Mouse (Mus musculus): ENCODE measurements around the gene Dram1. TPM values are rescaled to one million over a fixed set of nuclear protein-coding genes. Genes with fewer than 3 reads are reported as not detected.

Dram1 gene
- polyA plus RNA-seq, 1 experiment from 2014 or later = 6.4 TPM

DNA sequence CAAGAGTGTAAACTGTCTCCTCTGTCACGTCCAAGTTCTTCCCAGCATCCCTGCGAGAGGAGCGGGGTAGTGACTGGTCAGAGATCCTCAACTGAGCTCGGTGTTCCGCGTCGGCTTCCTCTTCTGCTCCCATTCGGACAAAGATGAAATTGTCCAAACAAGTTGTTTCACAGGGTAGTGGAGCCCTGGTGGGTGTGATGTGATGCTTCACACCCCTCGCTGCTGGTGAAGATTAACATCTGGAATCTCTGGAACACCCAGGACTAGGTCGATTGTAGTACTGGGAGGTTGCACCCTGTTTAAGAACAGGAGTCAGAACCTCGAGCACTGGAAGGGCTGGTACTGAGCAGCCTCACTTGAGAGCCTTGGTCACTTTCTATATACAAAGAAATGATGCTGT is 75.8 kb downstream of the Dram1 start:
- Histone ChIP-seq H3K27ac (peak overlapping the region; percentile 78), H3K36me3 (no peaks in the 10 kb centered on the region), H3K9me3 (no peaks in the 10 kb centered on the region), H3K4me3 (replicated peaks) (no peak overlapping the region), H3K9ac (no peak overlapping the region), H3K4me2 (no peak overlapping the region), H3K27me3 (replicated peaks) (no peaks in the 10 kb centered on the region), H3K4me1 (no peaks in the 10 kb centered on the region)
- WGBS = 52% methylated on average over 11 of the region's 11 CpGs
- peak; percentile 44; the same call in 1 of the 2 replicates for ATAC-seq (ENCODE audit: insufficient read depth, low FRiP score, low read depth)

DNA sequence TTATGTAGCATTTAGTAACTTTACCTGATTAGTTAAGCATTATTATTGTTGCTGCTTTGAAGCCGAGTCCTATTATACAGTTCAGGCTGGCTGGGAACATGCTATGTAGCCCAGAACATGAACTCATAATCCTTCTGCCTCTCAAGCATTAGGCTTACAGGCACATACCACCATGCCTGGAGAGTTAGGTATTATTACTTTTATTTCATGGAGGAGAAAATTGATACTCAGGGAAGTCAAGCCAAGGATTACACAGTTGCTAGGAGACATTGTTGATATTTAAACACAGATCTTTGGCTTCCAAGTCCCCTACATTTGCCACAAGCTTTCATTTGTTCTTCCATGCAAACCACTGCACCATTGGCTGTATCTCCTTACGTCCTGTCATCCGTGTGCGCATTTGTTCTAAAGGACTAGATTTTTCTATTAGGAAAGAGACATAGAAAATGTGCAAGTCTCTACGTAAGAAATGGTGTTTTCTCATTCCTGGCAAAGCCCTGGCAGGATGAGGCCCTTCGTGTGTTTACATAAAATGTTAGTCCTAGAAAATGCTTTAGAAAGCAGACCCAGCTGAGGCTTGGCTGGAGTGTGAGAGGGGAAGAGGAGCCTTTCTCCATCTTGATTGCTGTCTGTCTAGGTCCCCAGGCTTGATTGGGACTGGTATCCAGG is 76.9 kb downstream of the Dram1 start:
- Histone ChIP-seq H3K27ac (peak overlapping the region; percentile 78), H3K27me3 (replicated peaks) (no peaks in the 10 kb centered on the region), H3K4me3 (replicated peaks) (no peak overlapping the region), H3K9ac (no peak overlapping the region), H3K4me2 (no peak overlapping the region), H3K4me1 (no peaks in the 10 kb centered on the region), H3K36me3 (no peaks in the 10 kb centered on the region), H3K9me3 (no peaks in the 10 kb centered on the region)
- no peak for ATAC-seq (ENCODE audit: insufficient read depth, low FRiP score, low read depth)
- 52% methylated on average over 6 of the region's 6 CpGs for WGBS

DNA sequence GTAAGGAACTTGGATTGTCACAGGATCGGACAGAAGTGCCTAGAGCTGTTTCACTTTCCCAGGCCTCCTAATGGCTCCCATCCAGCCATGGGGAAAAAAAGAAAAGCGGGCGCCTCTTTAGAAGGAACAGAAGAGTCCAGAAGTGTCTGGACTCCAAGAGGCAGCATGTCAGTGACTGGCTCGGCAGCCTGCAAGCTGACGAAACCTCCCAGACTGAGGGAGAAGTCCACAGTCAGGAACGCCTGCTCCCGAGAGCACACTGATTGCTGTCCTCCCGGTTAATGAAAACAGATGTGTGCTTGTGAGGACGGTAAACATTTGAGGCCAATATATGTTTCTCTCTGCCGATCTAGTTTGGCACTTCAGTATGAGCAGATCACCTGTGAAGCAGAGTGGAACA is 81.9 kb downstream of the Dram1 start:
- Histone ChIP-seq H3K27me3 (replicated peaks) (no peaks in the 10 kb centered on the region), H3K36me3 (no peaks in the 10 kb centered on the region), H3K4me3 (replicated peaks) (no peak overlapping the region), H3K9ac (no peak overlapping the region), H3K4me2 (no peak overlapping the region), H3K27ac (no peak overlapping the region; the same call in 1 of the 2 replicates), H3K4me1 (no peaks in the 10 kb centered on the region), H3K9me3 (no peaks in the 10 kb centered on the region)
- WGBS = 50% methylated on average over 10 of the region's 10 CpGs
- no peak; the same call in 1 of the 2 replicates for ATAC-seq (ENCODE audit: insufficient read depth, low FRiP score, low read depth)

DNA sequence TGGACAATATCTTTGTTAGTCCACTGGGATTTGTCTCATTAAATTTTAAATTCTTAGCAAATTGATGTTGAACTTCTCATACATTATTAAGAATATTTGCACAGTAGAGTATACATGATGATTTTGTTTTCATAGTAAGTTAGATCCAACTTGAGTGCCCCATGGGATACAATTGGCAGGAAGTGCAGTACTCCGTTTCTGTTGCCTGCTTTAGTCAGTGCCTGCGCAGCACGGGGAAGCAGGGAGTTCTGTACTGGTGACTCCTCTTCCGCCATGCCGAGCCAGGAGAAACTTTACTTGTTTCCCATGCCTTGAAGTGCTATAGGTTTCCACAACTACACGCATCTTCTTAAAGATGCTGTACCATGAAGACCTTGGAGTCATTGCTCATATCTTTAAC is 83.8 kb downstream of the Dram1 start:
- Histone ChIP-seq H3K9ac (no peak overlapping the region), H3K27me3 (replicated peaks) (no peaks in the 10 kb centered on the region), H3K36me3 (no peaks in the 10 kb centered on the region), H3K4me3 (replicated peaks) (no peak overlapping the region), H3K27ac (no peak overlapping the region), H3K4me2 (no peak overlapping the region), H3K9me3 (no peaks in the 10 kb centered on the region), H3K4me1 (no peaks in the 10 kb centered on the region)
- 81% methylated on average over 6 of the region's 6 CpGs for WGBS
- ATAC-seq (ENCODE audit: insufficient read depth, low FRiP score, low read depth) = no peak

DNA sequence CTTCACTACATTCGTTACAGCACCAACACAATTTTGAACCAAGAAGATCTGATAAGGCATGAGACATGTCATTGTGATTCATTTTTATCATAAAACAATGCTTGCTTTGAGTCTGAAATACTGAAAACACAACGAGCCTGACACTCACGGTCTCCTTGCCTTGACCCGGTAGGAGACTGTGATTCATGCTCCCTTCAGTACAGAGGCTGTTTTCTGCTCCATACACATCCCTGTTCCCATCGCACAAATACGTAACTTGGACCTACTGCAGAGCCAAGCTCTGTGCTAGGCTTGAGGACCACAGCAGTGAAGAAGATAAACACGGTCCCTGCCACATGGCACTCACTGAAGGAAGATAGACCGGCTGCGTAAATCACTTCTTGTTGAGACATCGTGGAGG is 90.8 kb downstream of the Dram1 start:
- no peaks in the 10 kb centered on the region for H3K36me3 ChIP-seq
- no peaks in the 10 kb centered on the region for H3K27me3 ChIP-seq (replicated peaks)
- 77% methylated on average over 10 of the region's 10 CpGs for WGBS
- no peak overlapping the region for H3K4me3 ChIP-seq (replicated peaks)
- no peak overlapping the region for H3K4me2 ChIP-seq
- no peaks in the 10 kb centered on the region for H3K9me3 ChIP-seq
- H3K27ac ChIP-seq = no peak overlapping the region
- no peak overlapping the region for H3K9ac ChIP-seq
- H3K4me1 ChIP-seq = no peaks in the 10 kb centered on the region
- no peak for ATAC-seq (ENCODE audit: insufficient read depth, low FRiP score, low read depth)

DNA sequence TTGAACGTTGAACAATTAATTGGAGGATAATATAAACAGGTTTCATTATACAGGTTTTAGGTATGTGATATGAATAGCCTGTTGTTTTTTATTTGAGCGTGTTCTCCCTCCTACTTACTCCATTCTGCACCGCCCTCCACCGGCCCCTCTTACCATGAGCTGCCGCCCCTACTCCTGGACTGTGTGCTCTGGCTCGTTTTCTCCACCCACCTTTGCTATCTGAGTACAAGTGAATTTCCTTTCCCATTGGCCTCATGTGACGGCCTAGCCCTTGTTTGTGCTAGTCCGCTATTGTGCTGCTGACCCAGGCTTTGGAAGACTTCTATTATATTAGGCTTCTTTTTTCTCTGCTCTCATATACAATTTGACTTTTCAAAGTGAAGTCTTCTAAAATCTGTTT is 91.6 kb downstream of the Dram1 start:
- no peaks in the 10 kb centered on the region for H3K4me1 ChIP-seq
- peak; percentile 51; the same call in 1 of the 2 replicates for ATAC-seq (ENCODE audit: insufficient read depth, low FRiP score, low read depth)
- H3K4me3 ChIP-seq (replicated peaks) = no peak overlapping the region
- H3K4me2 ChIP-seq = no peak overlapping the region
- H3K9me3 ChIP-seq = no peaks in the 10 kb centered on the region
- WGBS = 70% methylated on average over 8 of the region's 8 CpGs
- H3K27me3 ChIP-seq (replicated peaks) = no peaks in the 10 kb centered on the region
- H3K9ac ChIP-seq = no peak overlapping the region
- H3K36me3 ChIP-seq = no peaks in the 10 kb centered on the region
- no peak overlapping the region for H3K27ac ChIP-seq

DNA sequence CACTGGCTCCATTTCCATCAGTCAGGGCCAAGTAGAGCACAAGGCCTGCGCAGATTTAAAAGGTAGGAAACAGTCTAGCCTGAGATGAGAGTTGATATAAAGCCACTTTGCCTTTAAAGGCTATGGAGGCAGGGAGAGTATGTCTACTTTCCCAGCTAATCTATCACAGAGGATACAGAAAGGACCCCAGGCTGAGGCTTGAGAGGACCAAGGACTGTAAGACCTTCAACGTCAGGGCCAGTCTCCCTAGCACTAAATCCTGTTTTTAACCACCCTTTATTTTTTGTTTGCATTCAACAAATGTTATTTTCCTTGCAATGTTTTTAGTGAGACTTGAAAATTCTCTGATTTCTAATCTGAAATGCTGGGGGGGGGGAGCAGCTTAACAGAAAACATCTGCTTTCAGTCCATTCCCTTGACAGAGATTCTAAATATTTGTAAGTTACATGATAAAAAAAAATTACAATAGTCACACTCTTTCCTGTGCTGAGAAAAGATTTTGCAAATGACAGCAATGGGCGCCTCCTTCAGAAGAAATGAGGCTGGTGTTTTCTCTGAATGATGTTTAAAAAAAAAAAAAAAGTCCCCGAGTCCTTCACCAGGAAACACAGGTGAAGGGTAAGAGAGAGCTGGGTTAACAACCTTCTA is 94.4 kb downstream of the Dram1 start:
- no peaks in the 10 kb centered on the region for H3K36me3 ChIP-seq
- no peaks in the 10 kb centered on the region for H3K4me1 ChIP-seq
- ATAC-seq (ENCODE audit: insufficient read depth, low FRiP score, low read depth) = no peak; the same call in 1 of the 2 replicates
- H3K27ac ChIP-seq = peak overlapping the region; percentile 83
- H3K9ac ChIP-seq = no peak overlapping the region
- 50% methylated on average over 4 of the region's 4 CpGs for WGBS
- H3K4me2 ChIP-seq = no peak overlapping the region
- H3K27me3 ChIP-seq (replicated peaks) = no peaks in the 10 kb centered on the region
- no peaks in the 10 kb centered on the region for H3K9me3 ChIP-seq
- H3K4me3 ChIP-seq (replicated peaks) = no peak overlapping the region

DNA sequence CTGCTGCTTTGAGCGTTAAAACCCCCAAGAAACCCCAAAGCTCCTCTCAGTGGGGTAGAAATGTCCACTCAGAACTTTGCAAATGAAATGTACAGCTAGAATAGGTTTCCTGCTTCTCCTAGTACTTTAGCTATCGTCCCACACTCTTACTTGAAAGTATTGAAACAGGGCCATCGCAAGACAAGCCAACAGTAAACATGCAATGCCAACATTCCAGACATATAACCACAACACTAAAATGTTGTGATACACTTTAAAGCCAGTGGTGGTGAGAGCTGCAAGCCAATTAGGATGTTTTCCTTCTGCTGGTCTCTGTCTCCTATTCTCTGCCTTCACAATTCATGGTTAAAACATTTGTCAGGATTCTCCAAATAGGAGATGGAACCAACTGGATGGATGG is 97.2 kb downstream of the Dram1 start:
- Histone ChIP-seq H3K9ac (no peak overlapping the region), H3K4me3 (replicated peaks) (no peak overlapping the region), H3K36me3 (no peaks in the 10 kb centered on the region), H3K4me1 (no peaks in the 10 kb centered on the region), H3K4me2 (no peak overlapping the region), H3K9me3 (no peaks in the 10 kb centered on the region), H3K27ac (no peak overlapping the region), H3K27me3 (replicated peaks) (no peaks in the 10 kb centered on the region)
- 70% methylated on average over 3 of the region's 3 CpGs for WGBS
- no peak for ATAC-seq (ENCODE audit: insufficient read depth, low FRiP score, low read depth)

DNA sequence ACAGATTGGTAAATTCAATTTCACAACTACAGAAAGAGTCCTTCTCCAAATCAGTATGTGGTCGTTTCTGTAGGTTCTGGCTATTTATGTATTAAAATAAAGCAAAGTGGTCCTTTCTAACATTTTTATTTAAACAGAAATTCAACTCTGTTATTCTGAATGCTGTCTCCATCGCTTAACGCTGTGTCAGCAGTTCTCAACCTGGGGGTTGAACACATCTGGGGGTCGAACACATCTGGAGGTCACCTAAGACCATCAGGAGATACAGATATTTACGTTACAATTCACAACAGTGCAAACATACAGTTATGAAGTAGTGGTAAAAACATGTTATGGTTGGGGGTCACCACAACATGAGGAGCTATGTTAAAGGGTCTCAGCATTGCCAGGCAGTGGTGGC is 104.8 kb downstream of the Dram1 start:
- no peaks in the 10 kb centered on the region for H3K36me3 ChIP-seq
- no peak for ATAC-seq (ENCODE audit: insufficient read depth, low FRiP score, low read depth)
- no peaks in the 10 kb centered on the region for H3K4me1 ChIP-seq
- no peaks in the 10 kb centered on the region for H3K27me3 ChIP-seq (replicated peaks)
- H3K27ac ChIP-seq = no peak overlapping the region
- H3K4me3 ChIP-seq (replicated peaks) = no peak overlapping the region
- H3K9me3 ChIP-seq = no peaks in the 10 kb centered on the region
- 73% methylated on average over 5 of the region's 5 CpGs for WGBS
- no peak overlapping the region for H3K4me2 ChIP-seq
- H3K9ac ChIP-seq = no peak overlapping the region

Other genes with a start within 250 kb of the Dram1 start
- 8.9 and 11.5 TPM in 2 replicates for gene Parpbp, start 232.1 kb downstream of the Dram1 start, polyA plus RNA-seq (2015; fragmentation: Nextera tagmentation; extraction: Ambion mirVana)
- 72.0 and 75.3 TPM in 2 replicates for gene Nup37, start 232.1 kb downstream of the Dram1 start, polyA plus RNA-seq (2015; fragmentation: Nextera tagmentation; extraction: Ambion mirVana)
- gene Washc3, start 178.0 kb downstream of the Dram1 start, polyA plus RNA-seq (2015; fragmentation: Nextera tagmentation; extraction: Ambion mirVana) = 62.8 and 64.1 TPM in 2 replicates
- 9.9 and 11.6 TPM in 2 replicates for gene Gnptab, start 52 bp upstream of the Dram1 start, polyA plus RNA-seq (2015; fragmentation: Nextera tagmentation; extraction: Ambion mirVana)
- gene Sycp3, start 80.5 kb upstream of the Dram1 start, polyA plus RNA-seq (2015; fragmentation: Nextera tagmentation; extraction: Ambion mirVana) = 0.26 and 0.28 TPM in 2 replicates
- 64.8 and 74.3 TPM in 2 replicates for gene Chpt1, start 125.0 kb upstream of the Dram1 start, polyA plus RNA-seq (2015; fragmentation: Nextera tagmentation; extraction: Ambion mirVana)
- 1.9 and 3.9 TPM in 2 replicates for gene Mybpc1, start 226.1 kb upstream of the Dram1 start, polyA plus RNA-seq (2015; fragmentation: Nextera tagmentation; extraction: Ambion mirVana)